Mouse (Mus musculus) spleen, postnatal 36 days (tissue): Measurements from ENCODE around the gene Actl7a.

ENCODE experiments used
- DNase-seq, 2 experiments: peaks; one replicate each; pipeline ENCODE4 v3.0.0; 2022; ENCODE audit warnings: low spot score in 2 of 2, mixed read lengths in 1 of 2

The Actl7a gene

GRCm38 (mm10) chr4:56743363-56744195 lies at the start of gene Actl7a:
Gene Actl7a (plus strand): TSS chr4:56743413.
- no peak for DNase-seq

- DNase-seq = no peak
Measured at GRCm38 (mm10) chr4:56696401-56696800, 46.8 kb upstream of the Actl7a start.

DNA sequence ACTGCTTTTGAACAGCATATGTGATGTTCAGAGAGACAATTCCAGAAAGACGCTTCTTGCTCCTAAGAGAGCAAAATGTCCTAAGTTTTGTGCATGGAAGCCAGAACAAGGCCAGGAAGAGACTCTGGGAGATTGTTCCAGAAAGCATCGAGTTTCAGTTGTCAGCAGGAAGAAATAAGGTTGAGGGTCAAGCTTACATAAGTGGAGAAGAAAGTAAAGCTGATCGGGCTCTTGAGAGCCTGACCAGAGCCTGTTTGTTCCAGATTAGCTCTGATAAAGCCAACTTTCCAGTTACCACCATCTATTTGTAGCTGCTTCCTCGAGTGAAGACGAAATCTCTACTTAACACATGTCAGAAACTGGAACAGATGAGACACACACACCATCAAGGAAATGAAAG lies 44.5 kb upstream of the Actl7a start:
- DNase-seq = no peak

DNA sequence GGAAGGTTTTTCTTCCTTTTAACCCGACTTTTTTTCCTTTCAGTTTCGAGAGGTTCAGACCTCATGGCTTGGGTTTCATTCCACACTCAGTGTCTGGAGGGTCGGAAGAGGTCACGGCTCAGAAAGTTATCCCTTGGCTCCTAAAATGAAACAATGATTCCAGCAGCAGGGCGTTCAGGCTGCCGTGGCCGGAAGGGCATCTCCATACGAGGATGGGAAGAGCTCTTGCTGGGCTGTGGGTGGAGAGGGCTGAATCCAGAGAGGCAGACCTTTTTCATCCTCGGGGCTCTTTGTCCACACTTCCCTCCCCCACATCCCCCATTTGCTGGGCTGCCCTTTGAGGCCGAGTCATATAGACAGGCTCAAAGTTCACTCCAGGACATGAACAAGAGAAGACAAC lies 41.0 kb upstream of the Actl7a start:
- no peak for DNase-seq

- DNase-seq = no peak
Measured at GRCm38 (mm10) chr4:56713155-56713554, 30.1 kb upstream of the Actl7a start.

GRCm38 (mm10) chr4:56716801-56717200 lies 26.4 kb upstream of the Actl7a start:
- no peak for DNase-seq

DNA sequence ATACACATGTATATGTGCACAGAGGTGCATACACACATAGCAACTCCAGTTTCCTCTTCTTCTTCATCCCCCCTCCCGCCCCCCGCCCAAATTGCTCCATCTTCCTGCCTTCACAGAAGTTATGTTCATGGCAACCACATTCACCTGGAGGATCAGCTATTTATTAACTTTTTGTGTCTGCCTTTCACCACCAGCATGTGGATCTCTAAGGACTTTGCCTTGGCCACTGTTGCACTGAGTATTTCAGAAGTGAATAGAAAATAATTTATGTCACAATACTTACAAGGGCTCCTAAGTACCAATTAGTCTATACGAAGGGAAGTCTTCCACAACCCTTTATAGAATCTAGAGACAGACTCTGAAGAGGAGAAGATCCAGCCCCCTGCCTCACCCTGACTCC lies 25.3 kb upstream of the Actl7a start:
- DNase-seq = no peak

DNA sequence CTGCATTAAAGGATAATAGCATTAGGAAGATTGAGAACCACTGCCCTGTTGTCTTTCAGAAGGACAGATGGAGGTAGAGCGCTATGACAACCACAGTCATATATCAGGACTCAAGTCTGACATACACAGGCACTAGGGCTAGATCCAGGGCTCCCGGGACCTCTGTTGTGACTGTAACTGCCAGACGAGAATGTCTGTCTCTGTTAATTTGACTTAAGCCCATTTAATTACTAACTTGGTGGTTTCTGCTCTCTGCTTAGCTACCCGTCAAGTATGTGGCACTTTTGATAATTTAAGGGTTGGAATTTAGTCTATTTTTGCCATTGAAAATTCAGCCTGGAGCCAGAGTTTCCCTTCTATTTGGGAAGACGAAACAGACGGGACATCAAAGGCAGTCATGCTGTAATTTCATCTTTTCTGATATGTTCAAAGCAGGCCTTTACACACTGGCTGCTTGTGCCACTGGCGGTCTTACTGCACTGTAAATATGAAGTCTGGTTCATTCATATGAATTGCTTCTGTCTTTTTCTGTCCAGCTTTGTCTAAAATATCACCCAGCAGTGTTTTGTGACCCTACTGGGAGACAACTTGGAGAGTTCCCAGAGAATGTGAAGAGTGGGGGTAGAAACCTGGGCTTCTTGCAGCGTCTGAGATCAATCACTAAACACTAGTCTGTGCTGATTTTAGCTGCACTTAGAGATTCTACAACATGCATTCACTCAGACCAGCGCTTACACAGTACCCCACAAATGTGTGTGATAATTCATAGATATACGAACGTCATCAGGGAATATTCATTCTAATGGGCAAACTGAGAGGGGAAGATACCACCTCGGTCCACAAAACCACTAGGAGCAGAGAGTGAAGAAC lies 24.4 kb upstream of the Actl7a start:
- no peak for DNase-seq

- no peak for DNase-seq
Measured at GRCm38 (mm10) chr4:56719456-56719855, 23.8 kb upstream of the Actl7a start.

DNA sequence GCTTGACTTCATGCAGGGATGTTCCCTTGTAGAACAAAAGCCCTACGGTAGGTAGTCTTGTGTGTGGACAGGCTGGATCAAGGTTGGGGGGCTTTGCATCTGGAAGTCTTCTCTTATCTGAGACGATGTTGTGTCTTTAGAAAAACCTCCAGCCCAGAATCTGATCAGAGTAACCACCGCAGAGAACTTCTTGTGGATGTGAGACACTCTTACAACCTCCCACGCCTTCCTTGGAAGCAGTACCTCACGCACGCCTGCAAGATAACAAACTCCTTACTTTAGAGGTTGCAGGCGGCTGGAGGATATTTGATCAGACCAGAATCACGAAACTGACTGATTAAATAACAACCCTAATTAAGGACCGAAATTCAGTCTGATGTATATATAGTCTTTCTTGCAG lies 22.8 kb upstream of the Actl7a start:
- no peak for DNase-seq

DNA sequence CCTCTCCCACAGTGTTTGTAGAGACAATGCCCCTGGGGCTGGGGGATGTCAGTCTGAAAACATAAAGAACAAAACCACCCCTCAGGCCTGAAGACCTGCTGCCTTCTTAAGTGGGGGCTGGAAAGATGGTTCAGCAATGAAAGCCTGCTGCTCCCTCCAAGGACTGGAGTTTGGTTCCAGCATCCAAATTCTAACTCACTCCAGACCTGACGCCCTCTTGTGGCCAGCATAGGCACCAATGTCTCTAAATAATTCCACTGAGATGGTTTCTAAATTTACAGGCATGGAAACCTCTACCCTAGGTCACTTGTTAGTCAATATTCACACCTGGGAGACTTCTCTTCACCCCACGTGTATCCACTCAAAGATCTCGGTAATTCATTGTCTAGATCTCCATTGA lies 21.7 kb upstream of the Actl7a start:
- no peak for DNase-seq

GRCm38 (mm10) chr4:56722346-56722745 lies 20.9 kb upstream of the Actl7a start:
- no peak for DNase-seq

GRCm38 (mm10) chr4:56723237-56723636 lies 20.0 kb upstream of the Actl7a start:
- DNase-seq = no peak

- no peak for DNase-seq
Measured at GRCm38 (mm10) chr4:56725839-56726238, 17.4 kb upstream of the Actl7a start.

DNA sequence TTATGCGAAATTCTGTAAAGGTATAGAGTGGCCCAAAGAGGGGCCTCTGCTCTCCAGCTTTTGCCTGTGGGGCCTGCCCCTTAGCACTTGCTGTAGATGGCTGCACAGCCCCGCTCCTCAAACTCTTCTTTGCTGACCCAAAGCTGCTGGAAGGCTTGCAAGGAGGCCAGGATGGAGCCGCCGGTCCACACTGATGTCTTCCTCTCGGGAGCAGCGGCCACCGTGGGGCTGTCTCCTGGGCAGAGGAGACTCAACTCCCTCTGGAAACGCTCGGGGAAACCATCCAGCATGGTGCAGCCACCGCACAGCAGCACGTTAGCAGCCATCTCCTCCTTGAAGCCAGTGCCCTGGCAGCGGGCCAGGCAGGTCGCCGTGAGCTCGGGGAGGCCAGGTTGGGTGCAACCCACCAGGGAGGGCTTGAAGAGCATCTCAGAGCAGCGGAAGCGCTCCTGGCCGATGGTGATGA lies 3.2 kb upstream of the Actl7a start, which contains the start of gene Gm26657:
TSS of gene Gm26657 (plus strand) at position 51 of the 466 bp plus-strand sequence.
- no peak for DNase-seq

- DNase-seq = no peak
Measured at GRCm38 (mm10) chr4:56740611-56741010, 2.6 kb upstream of the Actl7a start.

DNA sequence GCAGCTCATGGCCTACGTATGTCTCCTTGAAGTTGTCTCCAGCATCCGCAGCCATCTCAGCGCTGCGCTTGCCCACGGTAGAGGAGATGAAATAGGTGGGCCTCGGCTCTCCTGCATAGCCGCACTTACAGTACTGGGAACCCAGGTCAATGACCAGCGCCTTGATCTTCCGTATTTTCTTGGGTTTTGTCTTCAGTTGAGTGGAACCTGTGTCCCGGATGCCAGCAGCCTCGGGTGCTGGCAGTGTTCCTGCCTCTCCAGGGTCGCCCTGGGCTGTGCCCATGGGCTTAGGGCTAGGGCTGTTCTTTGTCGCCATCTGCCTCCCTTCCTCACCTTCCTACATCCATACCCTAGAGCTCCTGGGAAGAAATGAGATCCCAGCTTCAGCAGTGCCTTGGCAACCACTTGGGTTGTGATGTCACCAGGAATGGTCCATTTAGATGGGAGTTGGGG lies 2.1 kb upstream of the Actl7a start, which contains the start of gene Actl7b:
TSS of gene Actl7b (minus strand) at position 403 of the 453 bp plus-strand sequence.
- DNase-seq = no peak

- DNase-seq = no peak
Measured at GRCm38 (mm10) chr4:56742698-56743097, 515 bp upstream of the Actl7a start.

DNA sequence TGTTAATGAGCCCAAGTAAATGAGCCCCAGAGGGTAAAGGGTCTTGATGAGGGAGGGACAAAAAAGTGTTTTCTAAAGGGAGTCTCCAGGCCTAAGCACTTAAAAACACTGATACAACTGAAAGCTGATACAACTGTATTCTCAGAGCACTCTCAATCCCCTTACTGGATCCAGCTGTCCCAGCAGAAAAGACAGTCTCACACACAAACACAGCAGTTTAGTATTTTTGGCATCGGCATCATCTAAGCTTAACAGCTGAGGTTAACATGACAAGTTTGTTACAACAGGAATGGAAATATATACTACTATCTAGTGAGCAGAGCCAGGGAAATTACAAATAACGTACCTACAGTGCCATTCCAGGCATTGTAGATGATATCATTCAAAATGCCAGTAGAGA lies 3.1 kb downstream of the Actl7a start:
- no peak for DNase-seq

- no peak for DNase-seq
Measured at GRCm38 (mm10) chr4:56747456-56747855, 4.2 kb downstream of the Actl7a start.

- no peak for DNase-seq
Measured at GRCm38 (mm10) chr4:56756021-56756420, 12.8 kb downstream of the Actl7a start.

GRCm38 (mm10) chr4:56756966-56757600 lies 13.9 kb downstream of the Actl7a start:
- DNase-seq = peak; percentile 8 to 40
